Mouse (Mus musculus): Measurements from ENCODE around the gene Ccdc125.
"Not testable (repeated sequence)": the region's sequence is repeated elsewhere in the genome, so short reads cannot be mapped to it uniquely, and the experiment has no call there.

Ccdc125 gene

GRCm38 (mm10) chr13:100715467-100715866 is 46.0 kb downstream of the Ccdc125 start:
- no peak for DNase-seq (ENCODE audit: low read depth, low spot score)

- no peak for DNase-seq (ENCODE audit: low read depth, low spot score)
Observed at GRCm38 (mm10) chr13:100721656-100722055, 52.1 kb downstream of the Ccdc125 start.

GRCm38 (mm10) chr13:100724051-100724754 is 54.7 kb downstream of the Ccdc125 start:
- no peak for DNase-seq (ENCODE audit: low read depth, low spot score)

GRCm38 (mm10) chr13:100725194-100725593 is 55.7 kb downstream of the Ccdc125 start:
- DNase-seq (ENCODE audit: low read depth, low spot score) = no peak

- no peak for DNase-seq (ENCODE audit: low read depth, low spot score)
Observed at GRCm38 (mm10) chr13:100728086-100728485, 58.6 kb downstream of the Ccdc125 start.

GRCm38 (mm10) chr13:100728530-100728929 is 59.0 kb downstream of the Ccdc125 start:
- DNase-seq (ENCODE audit: low read depth, low spot score) = not testable (repeated sequence)

GRCm38 (mm10) chr13:100730153-100730860 is 60.8 kb downstream of the Ccdc125 start:
- DNase-seq (ENCODE audit: low read depth, low spot score) = no peak

- DNase-seq (ENCODE audit: low read depth, low spot score) = peak; percentile 91
Observed at GRCm38 (mm10) chr13:100730861-100731176, 61.3 kb downstream of the Ccdc125 start, which contains the start of gene Cdk7. Gene Cdk7 (minus strand): TSS chr13:100730939.

- DNase-seq (ENCODE audit: low read depth, low spot score) = not testable (repeated sequence)
Observed at GRCm38 (mm10) chr13:100731462-100732046, 62.0 kb downstream of the Ccdc125 start.

GRCm38 (mm10) chr13:100732756-100733155 is 63.2 kb downstream of the Ccdc125 start:
- DNase-seq (ENCODE audit: low read depth, low spot score) = no peak

- DNase-seq (ENCODE audit: low read depth, low spot score) = no peak
Observed at GRCm38 (mm10) chr13:100742831-100743230, 73.3 kb downstream of the Ccdc125 start.

GRCm38 (mm10) chr13:100743346-100744035 is 74.0 kb downstream of the Ccdc125 start:
- DNase-seq (ENCODE audit: low read depth, low spot score) = no peak

GRCm38 (mm10) chr13:100744036-100744744 is 74.7 kb downstream of the Ccdc125 start, which contains the start of gene Mrps36:
Gene Mrps36 (minus strand): TSS chr13:100744659.
- peak; percentile 91 for DNase-seq (ENCODE audit: low read depth, low spot score)

- DNase-seq (ENCODE audit: low read depth, low spot score) = no peak
Observed at GRCm38 (mm10) chr13:100746090-100746489, 76.6 kb downstream of the Ccdc125 start.
